Mouse (Mus musculus) testis, adult 2 months (tissue): Measurements from ENCODE around the gene Gm17577. TPM values are rescaled to one million over a fixed set of nuclear protein-coding genes. Genes with fewer than 3 reads are reported as not detected.
"Not testable (repeated sequence)": the region's sequence is repeated elsewhere in the genome, so short reads cannot be mapped to it uniquely, and the experiment has no call there.

ENCODE experiments used
- H3K27ac ChIP-seq: fragments of 200-500 bp; 2 replicates; pipeline ENCODE4 v1.5.1; 2012; ENCODE audit warnings: low read depth, low read length; ENCODE audit not compliant: control insufficient read depth, insufficient read depth
- H3K27me3 ChIP-seq: fragments of 200-500 bp; 2 replicates; pipeline ENCODE4 v1.6.1; 2012; ENCODE audit warnings: mild to moderate bottlenecking, low read length, moderate library complexity; ENCODE audit not compliant: control insufficient read depth, insufficient read depth
- H3K36me3 ChIP-seq: fragments of 200-500 bp; 2 replicates; pipeline ENCODE4 v1.6.1; 2012; ENCODE audit warnings: mild to moderate bottlenecking, low read length; ENCODE audit not compliant: control insufficient read depth, insufficient read depth
- H3K4me1 ChIP-seq: fragments of 200-500 bp; 2 replicates; pipeline ENCODE4 v1.6.1; 2012; ENCODE audit warnings: low read length; ENCODE audit not compliant: control insufficient read depth, insufficient read depth
- H3K4me3 ChIP-seq: fragments of 200-500 bp; 2 replicates; pipeline ENCODE4 v1.5.1; 2012; ENCODE audit warnings: low read depth, mild to moderate bottlenecking, low read length, moderate library complexity, mixed read lengths; ENCODE audit not compliant: control insufficient read depth
- polyA plus RNA-seq: library from polyadenylated mRNA; depleted of rRNA; stranded (reverse); fragments of >200 nt; gene quantifications from 2 replicates; pipeline ENCODE4 v1.2.3, GENCODE M21; 2012; rRNA removed

Gm17577 gene
- polyA plus RNA-seq = 0.38 and 0.77 TPM in 2 replicates

- H3K4me1 ChIP-seq, H3K27ac ChIP-seq, H3K27me3 ChIP-seq, H3K4me3 ChIP-seq, H3K36me3 ChIP-seq: not testable (repeated sequence)
Measured at GRCm38 (mm10) chrX:123246807-123247206, at the start of gene Gm17577. Gm17577 (minus strand) TSS chrX:123246907.

- H3K36me3 ChIP-seq, H3K27ac ChIP-seq, H3K4me3 ChIP-seq, H3K4me1 ChIP-seq, H3K27me3 ChIP-seq: not testable (repeated sequence)
Measured at GRCm38 (mm10) chrX:123222381-123222780, 24.3 kb downstream of the Gm17577 start, which contains the start of gene Srsx. Srsx (minus strand) TSS chrX:123222481.

Other genes with a start within 250 kb of the Gm17577 start
- gene Gm17521, start 217.2 kb downstream of the Gm17577 start, polyA plus RNA-seq = not detected in 2 replicates
- 5.1 and 7.4 TPM in 2 replicates for gene Cldn34c1, start 143.4 kb downstream of the Gm17577 start, polyA plus RNA-seq
- gene Srsx, start 24.4 kb downstream of the Gm17577 start, polyA plus RNA-seq = 1.5 and 1.8 TPM in 2 replicates